Mouse (Mus musculus) forelimb bud, embryonic 11.5 days (tissue): ENCODE measurements around the gene Pparg.

Experiments used
- DNase-seq: peaks from one replicate; pipeline ENCODE4 v3.0.0-alpha.2; 2012; ENCODE audit warnings: low read depth, low spot score

Pparg gene

GRCm38 (mm10) chr6:115504915-115505314 is 144.2 kb downstream of the Pparg start:
- no peak for DNase-seq

DNA sequence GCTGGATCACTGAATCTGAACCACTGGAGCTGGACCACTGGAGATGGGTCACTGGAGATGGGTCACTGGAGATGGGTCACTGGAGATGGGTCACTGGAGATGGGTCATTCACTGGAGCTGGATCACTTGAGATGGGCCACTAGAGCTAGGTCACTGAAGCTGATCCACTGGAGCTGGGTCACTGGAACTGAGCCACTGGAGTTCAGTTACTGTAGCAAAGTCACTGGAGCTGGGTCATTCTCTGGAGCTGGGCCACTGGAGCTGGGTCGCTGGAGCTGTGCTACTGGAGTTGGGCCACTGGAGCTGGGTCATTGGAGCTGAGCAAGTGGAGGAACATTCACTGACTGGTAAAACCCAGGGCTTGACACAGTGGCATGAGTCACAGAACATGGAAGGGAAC is 145.7 kb downstream of the Pparg start:
- no peak for DNase-seq

GRCm38 (mm10) chr6:115511447-115511846 is 150.7 kb downstream of the Pparg start:
- no peak for DNase-seq

GRCm38 (mm10) chr6:115513207-115513606 is 152.5 kb downstream of the Pparg start:
- DNase-seq = no peak

DNA sequence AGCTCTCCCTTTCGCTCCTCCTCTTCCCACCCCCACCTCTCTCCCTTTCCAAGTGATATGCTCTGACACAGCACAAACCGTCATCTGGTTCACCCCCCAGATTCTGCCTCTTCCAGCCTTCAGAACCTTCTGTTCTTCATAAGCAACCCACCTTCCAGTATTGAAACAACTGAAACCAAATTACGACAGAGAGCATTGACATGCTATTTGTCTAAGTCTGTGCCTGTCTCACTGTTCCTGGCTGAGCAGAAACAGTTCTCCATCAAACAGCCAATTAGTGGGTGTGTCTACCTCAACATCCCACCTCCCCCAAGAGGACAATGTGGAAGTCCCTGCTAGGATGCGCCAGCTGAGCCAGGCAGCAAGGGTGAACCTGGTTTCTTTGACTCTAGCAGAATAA is 157.2 kb downstream of the Pparg start:
- DNase-seq = no peak

DNA sequence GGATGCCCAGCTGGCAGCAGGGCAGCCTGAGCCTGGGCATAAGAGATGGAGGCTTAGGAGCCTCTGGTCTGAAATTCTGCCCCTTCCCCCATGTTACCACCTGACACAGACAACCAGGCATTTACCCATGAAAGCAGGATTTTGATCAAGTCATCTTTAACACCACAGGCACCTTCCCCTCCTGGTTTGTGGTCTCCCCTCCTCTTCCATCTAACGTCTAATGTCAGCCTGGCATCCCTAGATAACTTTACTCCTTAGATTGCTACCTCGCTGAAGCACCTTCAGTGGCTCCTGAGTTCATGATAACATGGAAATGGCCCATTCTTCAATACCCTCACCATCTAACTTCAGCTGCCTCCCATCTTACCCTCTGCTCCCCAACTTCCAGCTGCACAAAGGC is 157.6 kb downstream of the Pparg start:
- DNase-seq = no peak

DNA sequence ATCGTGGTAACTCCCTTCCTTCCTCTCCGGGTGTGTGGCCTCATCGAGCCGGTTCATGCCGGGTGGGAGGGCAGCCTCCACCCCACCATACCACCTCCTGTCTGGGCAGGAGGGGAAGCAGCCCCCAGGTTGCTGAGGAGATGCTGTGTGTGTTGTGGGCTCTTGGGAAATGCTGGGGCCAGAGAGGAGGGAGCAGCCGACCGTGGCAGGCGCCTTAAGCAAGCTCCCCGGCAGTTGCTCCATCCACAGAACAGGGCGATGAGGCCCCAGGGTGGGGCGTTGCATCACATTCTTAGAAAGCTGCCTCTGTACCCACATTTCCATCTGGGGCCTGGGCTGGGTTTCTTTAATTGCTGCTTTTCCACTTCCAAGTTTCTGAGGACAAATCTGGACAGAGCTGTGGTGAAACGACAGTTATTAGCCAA is 158.5 kb downstream of the Pparg start:
- DNase-seq = no peak

DNA sequence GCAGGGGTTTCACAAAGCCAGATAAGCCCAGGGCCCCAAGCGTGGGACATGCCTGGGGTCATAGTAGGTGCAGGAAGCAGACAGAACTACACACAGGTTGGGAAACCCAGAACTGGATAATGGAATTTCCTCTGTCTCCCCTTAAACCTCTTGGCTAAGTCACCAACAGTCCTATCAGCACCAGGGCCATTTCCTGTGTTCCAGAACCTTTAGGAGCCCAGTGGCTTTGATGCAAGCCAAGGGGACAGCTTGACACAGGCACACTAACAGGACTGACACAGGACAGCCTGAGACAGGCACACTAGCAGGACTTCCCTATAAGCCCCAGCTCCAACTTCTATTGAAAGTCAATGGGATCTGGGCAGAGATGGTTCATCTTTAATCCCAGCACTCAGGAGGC is 161.2 kb downstream of the Pparg start:
- no peak for DNase-seq

DNA sequence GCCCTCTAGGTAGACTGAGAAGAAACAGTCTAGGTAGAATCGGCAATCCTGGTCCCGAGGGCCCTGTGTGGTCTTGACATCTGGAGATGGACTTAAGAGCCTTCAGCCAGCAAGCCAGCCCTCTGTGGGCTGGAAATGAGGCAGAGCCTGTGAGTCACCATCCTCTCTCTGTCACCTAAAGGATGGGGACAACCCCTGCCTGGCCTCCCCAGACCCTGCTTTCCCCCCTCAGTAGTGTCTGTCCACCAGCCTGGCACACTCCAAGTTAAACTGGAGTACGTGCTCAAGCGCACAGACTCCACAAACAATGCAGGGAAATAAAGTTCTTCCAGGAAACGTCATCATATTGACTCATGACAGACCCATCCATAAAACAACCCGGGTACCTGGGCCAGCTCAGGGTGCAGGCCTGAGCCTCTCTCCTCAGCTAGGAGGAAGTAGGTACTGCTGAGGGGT is 162.0 kb downstream of the Pparg start:
- no peak for DNase-seq

- DNase-seq = no peak
Measured at GRCm38 (mm10) chr6:115523201-115523600, 162.4 kb downstream of the Pparg start.

GRCm38 (mm10) chr6:115524449-115524990 is 163.8 kb downstream of the Pparg start:
- DNase-seq = no peak

DNA sequence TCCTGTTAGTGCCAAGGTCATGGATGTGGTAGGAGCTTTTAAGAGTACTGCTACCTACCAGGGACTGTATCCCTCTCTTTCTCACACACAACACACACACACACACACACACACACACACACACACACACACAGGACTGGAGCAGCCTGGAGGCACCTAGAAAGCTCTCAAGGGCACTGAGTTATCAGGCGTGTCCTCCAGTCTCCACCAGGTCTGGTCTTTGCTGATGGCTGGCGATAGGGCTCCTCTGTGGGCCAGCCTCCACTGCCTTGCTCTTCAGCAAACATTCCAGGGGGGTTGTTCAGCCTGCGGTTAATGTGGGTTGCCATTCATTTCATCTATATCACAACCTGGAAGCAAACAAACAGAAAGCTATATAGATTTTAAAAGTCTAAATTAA is 166.7 kb downstream of the Pparg start:
- no peak for DNase-seq

DNA sequence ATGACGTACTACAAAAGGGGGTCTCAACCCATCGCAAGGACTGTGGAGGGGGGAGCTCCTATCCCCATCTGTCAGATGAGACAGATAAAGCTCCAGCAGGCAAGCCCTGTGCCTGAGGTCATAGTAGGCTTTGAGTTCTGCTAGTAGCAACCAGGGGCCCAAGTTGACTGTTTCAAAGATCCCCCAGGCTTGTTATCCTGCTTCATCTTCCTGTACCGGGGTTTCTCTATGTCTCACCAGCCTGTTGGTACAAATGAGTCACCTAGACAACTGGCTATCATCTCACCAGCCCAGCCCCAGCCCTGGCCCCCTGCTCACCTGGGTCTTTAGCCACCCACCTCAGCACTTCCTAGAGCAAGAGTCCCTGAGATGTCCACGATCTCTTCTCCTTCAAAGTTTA is 167.6 kb downstream of the Pparg start:
- DNase-seq = no peak

- no peak for DNase-seq
Measured at GRCm38 (mm10) chr6:115534617-115535016, 173.9 kb downstream of the Pparg start.

DNA sequence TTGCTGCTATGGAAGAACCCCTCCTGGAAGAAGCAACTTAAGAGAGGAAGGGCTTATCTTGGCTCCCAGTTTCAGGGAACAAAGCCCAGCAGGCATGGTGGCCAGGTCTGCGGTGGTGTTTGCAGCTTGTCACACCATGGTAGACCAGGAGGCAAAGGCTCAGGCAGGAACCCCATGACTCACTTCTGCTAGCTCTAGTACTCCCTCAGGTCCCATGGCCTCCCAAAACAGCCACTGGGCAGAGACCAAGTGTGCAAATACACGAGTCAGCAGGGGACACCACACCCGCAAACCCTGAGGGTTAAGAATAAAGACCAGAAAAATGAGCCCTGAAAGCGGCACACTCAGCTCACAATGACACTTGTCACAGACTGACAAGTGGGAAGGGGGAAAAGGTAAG is 175.4 kb downstream of the Pparg start:
- no peak for DNase-seq

GRCm38 (mm10) chr6:115538645-115539429 is 178.1 kb downstream of the Pparg start:
- DNase-seq = peak; percentile 87
